Mouse (Mus musculus): ENCODE data around the gene Mbnl1. TPM values are rescaled to one million over a fixed set of nuclear protein-coding genes. Genes with fewer than 3 reads are reported as not detected.

Mbnl1 gene
- total and polyA plus RNA-seq, 3 experiments, result 174 to 332 (median 249) TPM

DNA sequence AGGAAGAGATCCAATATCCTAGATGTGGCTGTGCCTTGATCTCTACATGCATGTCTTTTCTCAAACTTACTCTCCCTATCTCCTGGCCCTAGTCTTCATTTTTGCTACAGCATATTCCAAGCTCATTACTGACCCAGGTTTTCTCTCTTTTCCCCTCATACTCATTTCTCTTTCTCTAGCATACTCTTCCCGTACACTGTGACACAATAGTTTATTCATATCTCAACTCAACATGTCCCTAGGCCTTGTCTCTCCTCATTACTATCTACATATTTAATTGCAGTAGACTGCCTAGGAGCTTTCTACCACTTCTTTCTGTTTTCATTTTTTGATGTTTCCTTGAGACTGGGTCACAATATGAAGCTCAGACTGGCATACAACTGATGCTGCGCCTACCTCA, 8.1 kb downstream of the Mbnl1 start:
- H3K36me3 ChIP-seq (replicated peaks in 1 of 2; ENCODE audit: control insufficient read depth in 1 of 2, insufficient read depth in 1 of 2, low read length in 1 of 2), result peaks cover 0 to 11% of the 10 kb centered on the region in 2 experiments
- H3K79me2 ChIP-seq (replicated peaks; ENCODE audit: control insufficient read depth, extremely low read depth, insufficient read depth, poor library complexity, severe bottlenecking), result peaks cover 71% of the 10 kb centered on the region
- H3K4me2 ChIP-seq (ENCODE audit: insufficient read depth, low read depth, poor library complexity, severe bottlenecking), result peak overlapping the region; percentile 94
- in situ Hi-C loops (cut with MboI; ENCODE audit: low pct_ligation_motif_present, low pct_unique_long_range_greater_than_20kb, low sequenced_read_pairs), result no loop called here
- H3K27ac ChIP-seq (ENCODE audit: insufficient read depth, low read depth), result peak overlapping the region; percentile 94
- DNase-seq (ENCODE audit: extremely low read depth), result peak; percentile 37
- dilution Hi-C loops (cut with MboI; ENCODE audit: extremely low pct_ligation_motif_present, extremely low pct_unique_long_range_greater_than_20kb, low sequenced_read_pairs), result no loop called here
- TF ChIP-seq ELF1 (IDR thresholded peaks at IDR 0.05; ENCODE audit: low read depth, low read length) (no peak), RCOR1 (conservative IDR thresholded peaks at IDR 0.05; ENCODE audit: low read depth, low read length) (no peak), MXI1 (IDR thresholded peaks at IDR 0.05; ENCODE audit: low read depth, low read length) (no peak), ZNF384 (IDR thresholded peaks at IDR 0.05; ENCODE audit: low read depth, low read length) (no peak), MEF2A (IDR thresholded peaks at IDR 0.05; ENCODE audit: borderline replicate concordance, low read depth, low read length) (peak; percentile 86; the same call in 1 of the 2 replicates), SMC3 (IDR thresholded peaks at IDR 0.05; ENCODE audit: low read depth, low read length) (no peak), JUND (conservative IDR thresholded peaks at IDR 0.05; ENCODE audit: low read depth, low read length) (peak; percentile 74), MYC (IDR thresholded peaks at IDR 0.05; ENCODE audit: low read depth, low read length) (no peak), IRF4 (IDR thresholded peaks at IDR 0.05; ENCODE audit: low read depth, low read length) (peak; percentile 83), POLR2AphosphoS2 (IDR thresholded peaks at IDR 0.05; ENCODE audit: low read depth, low read length) (no peak), SIN3A (IDR thresholded peaks at IDR 0.05; ENCODE audit: low read length) (no peak), JUN (IDR thresholded peaks at IDR 0.05; ENCODE audit: insufficient read depth, low read depth, low read length) (peak; percentile 63; the same call in 1 of the 2 replicates), UBTF (IDR thresholded peaks at IDR 0.05; ENCODE audit: low read depth, low read length) (no peak), NELFE (IDR thresholded peaks at IDR 0.05; ENCODE audit: low read depth, low read length) (no peak), CHD2 (IDR thresholded peaks at IDR 0.05; ENCODE audit: low read length) (no peak), NRF1 (IDR thresholded peaks at IDR 0.05; ENCODE audit: low read depth, low read length) (no peak), TCF12 (IDR thresholded peaks at IDR 0.05; ENCODE audit: low read depth, low read length) (peak; percentile 38; the same call in 1 of the 2 replicates), ZKSCAN1 (IDR thresholded peaks at IDR 0.05; ENCODE audit: borderline replicate concordance, low read depth, low read length) (no peak), MAFK (IDR thresholded peaks at IDR 0.05; ENCODE audit: insufficient replicate concordance, low read length) (no peak), POLR2A (IDR thresholded peaks at IDR 0.05; ENCODE audit: low read depth, low read length) (no peak), PAX5 (IDR thresholded peaks at IDR 0.05; ENCODE audit: low read length) (no peak), E2F4 (IDR thresholded peaks at IDR 0.05; ENCODE audit: insufficient replicate concordance, low read depth, low read length) (no peak), BHLHE40 (IDR thresholded peaks at IDR 0.05; ENCODE audit: low read depth, low read length) (no peak; the same call in 1 of the 2 replicates), HCFC1 (IDR thresholded peaks at IDR 0.05; ENCODE audit: low read depth, low read length) (no peak; the same call in 1 of the 2 replicates), ZMIZ1 (IDR thresholded peaks at IDR 0.05; ENCODE audit: low read depth, low read length) (no peak), CTCF (conservative IDR thresholded peaks at IDR 0.05 in 1 of 2, IDR thresholded peaks at IDR 0.05 in 1 of 2; ENCODE audit: low read depth in 2 of 2, low read length in 2 of 2) (no peak), EP300 (IDR thresholded peaks at IDR 0.05; ENCODE audit: low read length) (peak; percentile 46; the same call in 1 of the 2 replicates), TBP (conservative IDR thresholded peaks at IDR 0.05; ENCODE audit: low read depth, low read length) (no peak), KAT2A (IDR thresholded peaks at IDR 0.05; ENCODE audit: insufficient replicate concordance, low read length) (no peak), ETS1 (conservative IDR thresholded peaks at IDR 0.05; ENCODE audit: low read depth, low read length) (peak; percentile 57), MAZ (IDR thresholded peaks at IDR 0.05; ENCODE audit: low read depth, low read length) (0 out of 2 replicates have a peak, but pooled peaks have one; percentile 21), GABPA (IDR thresholded peaks at IDR 0.05; ENCODE audit: insufficient replicate concordance, low read depth, low read length) (no peak), MAX (IDR thresholded peaks at IDR 0.05; ENCODE audit: low read length) (no peak), CHD1 (IDR thresholded peaks at IDR 0.05; ENCODE audit: low read depth, low read length) (no peak), RAD21 (IDR thresholded peaks at IDR 0.05; ENCODE audit: low read depth, low read length) (no peak), USF2 (conservative IDR thresholded peaks at IDR 0.05; ENCODE audit: low read depth, low read length) (no peak), ZC3H11A (IDR thresholded peaks at IDR 0.05; ENCODE audit: low read depth, low read length) (no peak), USF1 (IDR thresholded peaks at IDR 0.05; ENCODE audit: low read depth, low read length) (no peak)
- H3K4me3 ChIP-seq (replicated peaks in 1 of 3; ENCODE audit: low read depth in 2 of 3, low read length in 2 of 3, poor library complexity in 1 of 3), result peak overlapping the region in 2 of 3 experiments; percentile 21 to 27
- peak overlapping the region; percentile 87 for H3K9ac ChIP-seq (ENCODE audit: insufficient read depth, low read depth)
- peaks cover 9 to 70% of the 10 kb centered on the region in 2 experiments for H3K4me1 ChIP-seq (ENCODE audit: control insufficient read depth in 1 of 2, insufficient read depth in 2 of 2)
- no peaks in the 10 kb centered on the region for H3K9me3 ChIP-seq (replicated peaks; ENCODE audit: low read length)
- no peaks in the 10 kb centered on the region for H3K27me3 ChIP-seq (replicated peaks)

All from CH12.LX (cell line).